Mouse (Mus musculus) brain, embryonic 14.5 days (tissue): ENCODE measurements around the gene Wwox. TPM values are rescaled to one million over a fixed set of nuclear protein-coding genes. Genes with fewer than 3 reads are reported as not detected.
A peak's percentile ranks its signal among the peaks of the same experiment; 100 is the strongest.

ENCODE experiments used
- DNase-seq: peaks from one replicate; pipeline ENCODE4 v3.0.0-alpha.2; 2011; ENCODE audit warnings: low read depth
- CTCF ChIP-seq: fragments of 200-500 bp; IDR thresholded peaks from 2 replicates; pipeline ENCODE4 v1.5.1; 2012; ENCODE audit warnings: inconsistent platforms, mild to moderate bottlenecking, moderate library complexity, borderline replicate concordance; ENCODE audit not compliant: insufficient read depth, insufficient read length; ENCODE audit errors: extremely low read depth
- POLR2A ChIP-seq: fragments of 200-500 bp; IDR thresholded peaks from 2 replicates; pipeline ENCODE4 v1.6.1; 2012; ENCODE audit warnings: mild to moderate bottlenecking, inconsistent platforms, borderline replicate concordance; ENCODE audit not compliant: poor library complexity, insufficient read depth, insufficient read length, severe bottlenecking; ENCODE audit errors: extremely low read depth
- polyA plus RNA-seq: library from polyadenylated mRNA; depleted of rRNA; stranded (reverse); fragments of >200 nt; gene quantifications from 2 replicates; pipeline ENCODE4 v1.2.3, GENCODE M21; 2012

Wwox gene
- polyA plus RNA-seq, 1 experiment = 11.0 TPM

GRCm38 (mm10) chr8:114605651-114606050 is 166.2 kb downstream of the Wwox start:
- peak; percentile 25 for DNase-seq
- no peak for TF ChIP-seq POLR2A
- TF ChIP-seq CTCF = no peak

GRCm38 (mm10) chr8:114609330-114609729 is 169.9 kb downstream of the Wwox start:
- TF ChIP-seq POLR2A (no peak), CTCF (no peak)
- DNase-seq = no peak

GRCm38 (mm10) chr8:114611075-114611474 is 171.6 kb downstream of the Wwox start:
- peak; percentile 15 for DNase-seq
- TF ChIP-seq CTCF (no peak), POLR2A (no peak)

- DNase-seq = no peak
- TF ChIP-seq POLR2A = no peak
- TF ChIP-seq CTCF = no peak
Observed at GRCm38 (mm10) chr8:114612091-114612490, 172.6 kb downstream of the Wwox start.

GRCm38 (mm10) chr8:114615413-114615812 is 176.0 kb downstream of the Wwox start:
- TF ChIP-seq CTCF = no peak
- TF ChIP-seq POLR2A = no peak
- no peak for DNase-seq

- DNase-seq = no peak
- TF ChIP-seq CTCF = no peak
- no peak for TF ChIP-seq POLR2A
Observed at GRCm38 (mm10) chr8:114615908-114616307, 176.5 kb downstream of the Wwox start.

- DNase-seq = peak; percentile 18
- TF ChIP-seq CTCF = no peak
- no peak for TF ChIP-seq POLR2A
Observed at GRCm38 (mm10) chr8:114618908-114619508, 179.6 kb downstream of the Wwox start.

- TF ChIP-seq CTCF (no peak), POLR2A (no peak)
- no peak for DNase-seq
Observed at GRCm38 (mm10) chr8:114625402-114625801, 185.9 kb downstream of the Wwox start.

GRCm38 (mm10) chr8:114626897-114627296 is 187.4 kb downstream of the Wwox start:
- TF ChIP-seq POLR2A (no peak), CTCF (no peak)
- DNase-seq = no peak

- DNase-seq = no peak
- no peak for TF ChIP-seq CTCF
- TF ChIP-seq POLR2A = no peak
Observed at GRCm38 (mm10) chr8:114629719-114630118, 190.3 kb downstream of the Wwox start.

- TF ChIP-seq POLR2A = no peak
- TF ChIP-seq CTCF = no peak
- peak; percentile 66 for DNase-seq
Observed at GRCm38 (mm10) chr8:114631087-114631486, 191.6 kb downstream of the Wwox start.

GRCm38 (mm10) chr8:114634151-114634550 is 194.7 kb downstream of the Wwox start:
- DNase-seq = no peak
- TF ChIP-seq POLR2A = no peak
- TF ChIP-seq CTCF = no peak
